Mouse (Mus musculus) retina, adult 2 months (tissue): ENCODE measurements around the gene Tgm3.

ENCODE experiments used
- DNase-seq: peaks from one replicate; pipeline ENCODE4 v3.0.0-alpha.2; 2012; ENCODE audit warnings: low read depth, low spot score

Tgm3 gene

DNA sequence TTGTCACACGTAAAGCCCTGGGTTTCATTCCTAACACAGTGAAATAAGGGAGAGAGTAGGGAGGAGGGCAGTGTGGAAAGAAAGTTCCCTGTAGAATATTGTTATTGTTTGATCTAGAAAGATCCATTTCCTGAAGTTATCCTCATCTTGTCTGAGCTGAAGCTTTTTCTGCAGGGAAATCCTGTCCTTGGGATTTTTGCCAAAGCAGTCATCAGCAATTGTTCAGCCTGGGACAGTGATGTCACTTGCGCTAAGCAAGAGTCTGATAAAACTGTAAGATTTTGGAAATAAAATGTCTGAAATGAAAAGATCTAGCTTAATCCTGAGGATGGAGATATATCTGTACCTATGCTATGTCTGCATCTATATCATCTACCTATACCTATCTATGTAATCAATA, 58.2 kb downstream of the Tgm3 start:
- no peak for DNase-seq
